ENCODE assay signal across 29 mouse cellular contexts in genomic region chr6:125460589-125460988, GRCm38 (mm10). TPM values are rescaled to one million over a fixed set of nuclear protein-coding genes. Genes with fewer than 3 reads are reported as not detected.
DNase-seq lines count a peak whose midpoint lies in the region; ATAC-seq lines count a peak whose summit lies in the region.
"Had no signal": no experiment of that assay in that cellular context is flagged by ENCODE, and none has a peak within 500 bp of the region (broad histone marks: within the 10 kb centered on the region; RNA-seq: fewer than 3 reads in every experiment).

No protein-coding gene starts in this region.

- no peaks in the 10 kb centered on the region for H3K9me3 ChIP-seq in forebrain, embryonic 11.5 days (ENCODE audit: control insufficient read depth, low read length)
- H3K9me3 ChIP-seq: embryonic facial prominence, embryonic 12.5 days; embryonic facial prominence, embryonic 15.5 days; forebrain, embryonic 12.5 days; forebrain, embryonic 15.5 days; heart, embryonic 10.5 days; heart, embryonic 13.5 days had no signal

- H3K4me1 ChIP-seq in forebrain, embryonic 11.5 days (replicated peaks; ENCODE audit: control insufficient read depth, insufficient read depth, low read length), result no peaks in the 10 kb centered on the region
- H3K4me1 ChIP-seq: forebrain, embryonic 15.5 days had no signal

- no peak overlapping the region for H3K9ac ChIP-seq in forebrain, embryonic 11.5 days (ENCODE audit: low read length)
- H3K9ac ChIP-seq: embryonic facial prominence, embryonic 12.5 days; embryonic facial prominence, embryonic 15.5 days; forebrain, embryonic 12.5 days; forebrain, embryonic 15.5 days; heart, embryonic 13.5 days; hindbrain, embryonic 14.5 days had no signal

- no peak overlapping the region for H3K27ac ChIP-seq in forebrain, embryonic 11.5 days (ENCODE audit: low read depth, low read length)
- H3K27ac ChIP-seq: embryonic facial prominence, embryonic 12.5 days; embryonic facial prominence, embryonic 15.5 days; forebrain, embryonic 12.5 days; forebrain, embryonic 15.5 days; heart, adult 2 months; heart, embryonic 10.5 days; heart, embryonic 13.5 days; hindbrain, embryonic 14.5 days; hindbrain, postnatal 0 days had no signal

- WGBS in forebrain, embryonic 11.5 days, result 89% methylated on average over 11 of the region's 11 CpGs

- peak; percentile 39 for DNase-seq in kidney, postnatal 10 days
- no peak for DNase-seq in kidney, postnatal 4 days
- DNase-seq in spleen, postnatal 36 days (ENCODE audit: low spot score in 2 of 2), result peak; percentile 31 to 42
- no peak for DNase-seq in spleen, postnatal 4 days (ENCODE audit: low spot score in 2 of 2)
- peak; percentile 67 for DNase-seq in R1 (ENCODE audit: low read depth, low spot score)
- no peak for DNase-seq in forebrain, embryonic 11.5 days (ENCODE audit: low spot score)
- DNase-seq: adrenal gland, adult 2 months; adrenal gland, postnatal 14 days; cerebellum, adult 11 months; cerebellum, adult 2 months; cerebellum, adult 9-11 months; cerebellum, postnatal 25 days; gastrocnemius, postnatal 10 days; gastrocnemius, postnatal 36 days; heart, adult 2 months; heart, postnatal 14 days; heart, postnatal 4 days had no signal

- no peak overlapping the region for H3K4me3 ChIP-seq in forebrain, embryonic 11.5 days (ENCODE audit: low read depth, low read length)
- H3K4me3 ChIP-seq: embryonic facial prominence, embryonic 12.5 days; embryonic facial prominence, embryonic 15.5 days; forebrain, embryonic 12.5 days; forebrain, embryonic 15.5 days; heart, adult 2 months; heart, embryonic 10.5 days; heart, embryonic 13.5 days had no signal

- no peaks in the 10 kb centered on the region for H3K27me3 ChIP-seq in forebrain, embryonic 11.5 days (ENCODE audit: control insufficient read depth, insufficient read depth, low read length)
- H3K27me3 ChIP-seq: embryonic facial prominence, embryonic 12.5 days; embryonic facial prominence, embryonic 15.5 days; forebrain, embryonic 12.5 days; forebrain, embryonic 15.5 days; heart, embryonic 13.5 days had no signal

- H3K4me2 ChIP-seq in forebrain, embryonic 11.5 days (ENCODE audit: low read depth, low read length, severe bottlenecking), result no peak overlapping the region
- H3K4me2 ChIP-seq: embryonic facial prominence, embryonic 12.5 days; embryonic facial prominence, embryonic 15.5 days; forebrain, embryonic 12.5 days; forebrain, embryonic 15.5 days; heart, embryonic 13.5 days; hindbrain, embryonic 14.5 days had no signal

- H3K36me3 ChIP-seq in forebrain, embryonic 11.5 days (ENCODE audit: control insufficient read depth, insufficient read depth, low read length), result no peaks in the 10 kb centered on the region
- H3K36me3 ChIP-seq: forebrain, embryonic 15.5 days had no signal

- ATAC-seq in monocyte, adult 5-6 weeks (replicated peaks; ENCODE audit: insufficient number of reproducible peaks, low FRiP score, low TSS enrichment, poor library complexity, severe bottlenecking), result no peak
- no peak for ATAC-seq in activated CD4-positive, CD25-positive, alpha-beta regulatory T cell, adult 4 months
- no peak for ATAC-seq in forebrain, embryonic 11.5 days (replicated peaks; ENCODE audit: low FRiP score)
- ATAC-seq: CD4-positive, CD25-positive, alpha-beta regulatory T cell, adult 4 months; forebrain, embryonic 15.5 days; hindbrain, postnatal 0 days; inflammation-experienced regulatory T-cells, adult 6 months had no signal

RNA-seq across cellular contexts. Expression of gene Cd9, which starts 34.0 kb away (rescaled TPM):
- total RNA-seq in monocyte, adult 5-6 weeks (2017), result 490 to 606 TPM (median 578 TPM) in 3 replicates
- 100 to 1,000 TPM in 1 of 2 experiments, 10 to 100 TPM in 1; 73.3 to 104 TPM for polyA plus RNA-seq in activated CD4-positive, CD25-positive, alpha-beta regulatory T cell, adult 4 months (2017; shearing (Covaris generic))
- polyA plus RNA-seq in forebrain, embryonic 11.5 days (2014; fragmentation: Nextera tagmentation; extraction: Ambion mirVana), result 40.5 and 47.4 TPM in 2 replicates

Comparison
In these comparisons a context has a peak if more than half of its experiments do, and no peak if none do; other contexts are left out.
1. DNase-seq: peak in kidney, postnatal 10 days (single experiment), spleen, postnatal 36 days (2 of 2) and R1 (single experiment); none in kidney, postnatal 4 days (0 of 2), spleen, postnatal 4 days (0 of 2) and forebrain, embryonic 11.5 days (single experiment).